Mouse (Mus musculus): ENCODE measurements at regions not wholly inside any gene's neighbourhood (a gene's known extent, or its start where the extent isn't known, plus 50 kb on each side); places are given as distances from the start of the nearest gene placed in this dataset.
A peak's percentile ranks its signal among the peaks of the same experiment; 100 is the strongest.

- no peak for DNase-seq
These were observed 1383.5 kb downstream of the Gsdmc2 start for GRCm38 (mm10) chr15:62461398-62462051.

- no peak for DNase-seq
These were observed 1384.3 kb downstream of the Gsdmc2 start for GRCm38 (mm10) chr15:62460724-62461123.

- DNase-seq: no peak
These were observed 1384.9 kb downstream of the Gsdmc2 start for GRCm38 (mm10) chr15:62460026-62460607.

- DNase-seq: no peak
These were observed 1387.0 kb downstream of the Gsdmc2 start for GRCm38 (mm10) chr15:62457990-62458389.

- DNase-seq: no peak
These were observed 1387.8 kb downstream of the Gsdmc2 start for GRCm38 (mm10) chr15:62457051-62457664.

GRCm38 (mm10) chr15:62456020-62456419 lies 1389.0 kb downstream of the Gsdmc2 start:
- DNase-seq: no peak

GRCm38 (mm10) chr15:62448116-62448515 lies 1396.9 kb downstream of the Gsdmc2 start:
- DNase-seq: no peak

GRCm38 (mm10) chr15:62439211-62439610 lies 1405.8 kb downstream of the Gsdmc2 start:
- DNase-seq: no peak

GRCm38 (mm10) chr15:62436631-62437030 lies 1408.3 kb downstream of the Gsdmc2 start:
- DNase-seq: no peak

- no peak for DNase-seq
These were observed 1409.8 kb downstream of the Gsdmc2 start for GRCm38 (mm10) chr15:62435141-62435680.

- DNase-seq: no peak
These were observed 1412.2 kb downstream of the Gsdmc2 start for GRCm38 (mm10) chr15:62432742-62433245.

- no peak for DNase-seq
These were observed 1413.8 kb downstream of the Gsdmc2 start for GRCm38 (mm10) chr15:62431150-62431678.

GRCm38 (mm10) chr15:62422995-62423394 lies 1422.0 kb downstream of the Gsdmc2 start:
- DNase-seq: no peak

GRCm38 (mm10) chr15:62421073-62421851 lies 1423.7 kb downstream of the Gsdmc2 start:
- no peak for DNase-seq

GRCm38 (mm10) chr15:62416691-62417090 lies 1428.3 kb downstream of the Gsdmc2 start:
- DNase-seq: no peak

GRCm38 (mm10) chr15:62413694-62414093 lies 1431.3 kb downstream of the Gsdmc2 start:
- no peak for DNase-seq

- DNase-seq: peak; percentile 11
These were observed 1442.8 kb downstream of the Gsdmc2 start for GRCm38 (mm10) chr15:62402142-62402541.

- no peak for DNase-seq
These were observed 1443.9 kb downstream of the Gsdmc2 start for GRCm38 (mm10) chr15:62400984-62401609.

- DNase-seq: no peak
These were observed 1445.6 kb downstream of the Gsdmc2 start for GRCm38 (mm10) chr15:62399381-62399780.

- DNase-seq: peak; percentile 28
These were observed 1448.0 kb downstream of the Gsdmc2 start for GRCm38 (mm10) chr15:62397009-62397408.

GRCm38 (mm10) chr15:62395377-62395776 lies 1449.6 kb downstream of the Gsdmc2 start:
- DNase-seq: no peak

GRCm38 (mm10) chr15:62393416-62393815 lies 1451.6 kb downstream of the Gsdmc2 start:
- no peak for DNase-seq

Measured in kidney, adult 18-20 months (tissue).